Mouse (Mus musculus) lung, embryonic 14.5 days (tissue): Measurements from ENCODE around the gene Gm27021. TPM values are rescaled to one million over a fixed set of nuclear protein-coding genes. Genes with fewer than 3 reads are reported as not detected.
A peak's percentile ranks its signal among the peaks of the same experiment; 100 is the strongest.
"Not testable (repeated sequence)": the region's sequence is repeated elsewhere in the genome, so short reads cannot be mapped to it uniquely, and the experiment has no call there.

Experiments
- ATAC-seq: fragments of 200-750 bp; cut with Nextera tagmentation; 2 replicates; pipeline ENCODE4 v1.8.0; 2017; ENCODE audit warnings: mild to moderate bottlenecking, moderate TSS enrichment, moderate library complexity; ENCODE audit not compliant: insufficient read depth
- DNase-seq: peaks from one replicate; pipeline ENCODE4 v3.0.0-alpha.2; 2015
- H3K27ac ChIP-seq: fragments of 300-500 bp; sonication (generic); 2 replicates; pipeline ENCODE4 v1.5.1; 2014; ENCODE audit warnings: low read depth, mild to moderate bottlenecking, moderate library complexity
- H3K27me3 ChIP-seq: fragments of 300-500 bp; sonication (generic); 2 replicates; pipeline ENCODE4 v1.6.1; 2014; ENCODE audit warnings: low read length, control low read depth; ENCODE audit not compliant: insufficient read depth
- H3K36me3 ChIP-seq: fragments of 300-500 bp; sonication (generic); 2 replicates; pipeline ENCODE4 v1.6.1; 2014; ENCODE audit warnings: control low read depth; ENCODE audit not compliant: insufficient read depth
- H3K4me1 ChIP-seq: fragments of 300-500 bp; sonication (generic); 2 replicates; pipeline ENCODE4 v1.6.1; 2014; ENCODE audit warnings: antibody characterized with exemption, control low read depth; ENCODE audit not compliant: insufficient read depth
- H3K4me2 ChIP-seq: fragments of 300-500 bp; sonication (generic); 2 replicates; pipeline ENCODE4 v1.6.1; 2014; ENCODE audit warnings: mild to moderate bottlenecking
- H3K4me3 ChIP-seq: fragments of 300-500 bp; sonication (generic); 2 replicates; pipeline ENCODE4 v1.5.1; 2014; ENCODE audit warnings: low read depth, low read length
- H3K9ac ChIP-seq: fragments of 300-500 bp; sonication (generic); 2 replicates; pipeline ENCODE4 v1.6.1; 2014
- H3K9me3 ChIP-seq: fragments of 300-500 bp; sonication (generic); 2 replicates; pipeline ENCODE4 v1.6.1; 2016; ENCODE audit warnings: low read depth, low read length, control low read depth
- CTCF ChIP-seq: IDR thresholded peaks from 2 replicates; pipeline ENCODE4 v1.5.1; 2016; ENCODE audit warnings: antibody characterized with exemption, low read depth
- WGBS: fragments of 180-500 bp; shearing (Covaris S2); extraction: QIAGEN DNeasy Blood & Tissue Kit; methylation state at CpG from one replicate; pipeline ENCODE4 v1.1.7; 2014; 5-methylcytosine and 5-hydroxymethylcytosine counted together
- polyA plus RNA-seq: library from polyadenylated mRNA; unstranded; fragments of >200 nt; fragmentation: Nextera tagmentation; extraction: Ambion mirVana; gene quantifications from 2 replicates; pipeline ENCODE4 v1.2.1, GENCODE M21; 2014

Gm27021 gene
- polyA plus RNA-seq, 1 experiment from 2014 or later: 2.6 TPM

- H3K4me3 ChIP-seq: no peak overlapping the region
- H3K9me3 ChIP-seq: no peaks in the 10 kb centered on the region
- no peaks in the 10 kb centered on the region for H3K4me1 ChIP-seq
- no peak for ATAC-seq
- H3K27ac ChIP-seq: no peak overlapping the region
- H3K9ac ChIP-seq: no peak overlapping the region
- H3K27me3 ChIP-seq: peaks cover 6% of the 10 kb centered on the region
- H3K36me3 ChIP-seq: no peaks in the 10 kb centered on the region
- no peak for TF ChIP-seq CTCF
- 79% methylated on average over 8 of the region's 8 CpGs for WGBS
- H3K4me2 ChIP-seq: no peak overlapping the region
- no peak for DNase-seq
Measured at GRCm38 (mm10) chr8:120685591-120685990, 17.7 kb upstream of the Gm27021 start.

- Histone ChIP-seq H3K27me3 (peaks cover 6% of the 10 kb centered on the region), H3K9ac (no peak overlapping the region; the same call in 1 of the 2 replicates), H3K4me1 (no peaks in the 10 kb centered on the region), H3K9me3 (no peaks in the 10 kb centered on the region), H3K4me2 (no peak overlapping the region), H3K36me3 (no peaks in the 10 kb centered on the region), H3K27ac (no peak overlapping the region; the same call in 1 of the 2 replicates), H3K4me3 (no peak overlapping the region)
- DNase-seq: no peak
- no peak for ATAC-seq
- TF ChIP-seq CTCF: no peak
- 48% methylated on average over 5 of the region's 5 CpGs for WGBS
Measured at GRCm38 (mm10) chr8:120685097-120685496, 17.2 kb upstream of the Gm27021 start.

- Histone ChIP-seq H3K4me2 (no peak overlapping the region), H3K27ac (no peak overlapping the region), H3K4me3 (no peak overlapping the region), H3K9ac (no peak overlapping the region), H3K27me3 (peaks cover 6% of the 10 kb centered on the region), H3K4me1 (no peaks in the 10 kb centered on the region), H3K9me3 (no peaks in the 10 kb centered on the region), H3K36me3 (no peaks in the 10 kb centered on the region)
- ATAC-seq (no peak), DNase-seq (no peak)
- no peak for TF ChIP-seq CTCF
- 66% methylated on average over 5 of the region's 5 CpGs for WGBS
Measured at GRCm38 (mm10) chr8:120684082-120684481, 16.2 kb upstream of the Gm27021 start.

GRCm38 (mm10) chr8:120683602-120684001 is 15.7 kb upstream of the Gm27021 start:
- H3K4me1 ChIP-seq: no peaks in the 10 kb centered on the region
- no peak overlapping the region for H3K9ac ChIP-seq
- no peak overlapping the region for H3K4me2 ChIP-seq
- H3K4me3 ChIP-seq: no peak overlapping the region
- H3K36me3 ChIP-seq: no peaks in the 10 kb centered on the region
- TF ChIP-seq CTCF: peak; percentile 79
- H3K9me3 ChIP-seq: no peaks in the 10 kb centered on the region
- no peak overlapping the region for H3K27ac ChIP-seq
- peaks cover 6% of the 10 kb centered on the region for H3K27me3 ChIP-seq
- 0 out of 2 replicates have a peak, but pooled peaks have one; percentile 41 for ATAC-seq
- DNase-seq: peak; percentile 85
- WGBS: 13% methylated on average over 10 of the region's 10 CpGs

- Histone ChIP-seq H3K9ac (no peak overlapping the region), H3K27me3 (peaks cover 3% of the 10 kb centered on the region; the same call in 1 of the 2 replicates), H3K4me3 (no peak overlapping the region), H3K4me1 (no peaks in the 10 kb centered on the region), H3K27ac (no peak overlapping the region), H3K9me3 (no peaks in the 10 kb centered on the region), H3K36me3 (no peaks in the 10 kb centered on the region), H3K4me2 (no peak overlapping the region)
- ATAC-seq (no peak), DNase-seq (no peak)
- TF ChIP-seq CTCF: no peak
- 74% methylated on average over 10 of the region's 10 CpGs for WGBS
Measured at GRCm38 (mm10) chr8:120681113-120681512, 13.2 kb upstream of the Gm27021 start.

- not testable (repeated sequence) for H3K9ac ChIP-seq, H3K36me3 ChIP-seq, ATAC-seq, H3K9me3 ChIP-seq, H3K4me3 ChIP-seq, H3K4me2 ChIP-seq, H3K27ac ChIP-seq, H3K27me3 ChIP-seq, H3K4me1 ChIP-seq
- WGBS: 44% methylated on average over 7 of the region's 7 CpGs
- peak; percentile 82 for TF ChIP-seq CTCF
- DNase-seq: peak; percentile 85
Measured at GRCm38 (mm10) chr8:120680405-120680804, 12.5 kb upstream of the Gm27021 start.

GRCm38 (mm10) chr8:120679629-120680387 is 11.9 kb upstream of the Gm27021 start:
- peaks cover 6% of the 10 kb centered on the region; the same call in 1 of the 2 replicates for H3K36me3 ChIP-seq
- H3K4me1 ChIP-seq: no peaks in the 10 kb centered on the region
- H3K27me3 ChIP-seq: peaks cover 3% of the 10 kb centered on the region; the same call in 1 of the 2 replicates
- no peak overlapping the region for H3K4me3 ChIP-seq
- TF ChIP-seq CTCF: no peak
- ATAC-seq (no peak), DNase-seq (no peak)
- no peak overlapping the region for H3K9ac ChIP-seq
- no peaks in the 10 kb centered on the region for H3K9me3 ChIP-seq
- no peak overlapping the region for H3K4me2 ChIP-seq
- no peak overlapping the region for H3K27ac ChIP-seq
- 26% methylated on average over 11 of the region's 11 CpGs for WGBS
